Mouse (Mus musculus) adipocyte (in vitro differentiated cells): ENCODE results near the gene Dis3l2.
A peak's percentile ranks its signal among the peaks of the same experiment; 100 is the strongest.

Experiments used
- DNase-seq: peaks from one replicate; pipeline ENCODE4 v3.0.0-alpha.2; 2016; ENCODE audit warnings: low spot score

Gene Dis3l2

DNA sequence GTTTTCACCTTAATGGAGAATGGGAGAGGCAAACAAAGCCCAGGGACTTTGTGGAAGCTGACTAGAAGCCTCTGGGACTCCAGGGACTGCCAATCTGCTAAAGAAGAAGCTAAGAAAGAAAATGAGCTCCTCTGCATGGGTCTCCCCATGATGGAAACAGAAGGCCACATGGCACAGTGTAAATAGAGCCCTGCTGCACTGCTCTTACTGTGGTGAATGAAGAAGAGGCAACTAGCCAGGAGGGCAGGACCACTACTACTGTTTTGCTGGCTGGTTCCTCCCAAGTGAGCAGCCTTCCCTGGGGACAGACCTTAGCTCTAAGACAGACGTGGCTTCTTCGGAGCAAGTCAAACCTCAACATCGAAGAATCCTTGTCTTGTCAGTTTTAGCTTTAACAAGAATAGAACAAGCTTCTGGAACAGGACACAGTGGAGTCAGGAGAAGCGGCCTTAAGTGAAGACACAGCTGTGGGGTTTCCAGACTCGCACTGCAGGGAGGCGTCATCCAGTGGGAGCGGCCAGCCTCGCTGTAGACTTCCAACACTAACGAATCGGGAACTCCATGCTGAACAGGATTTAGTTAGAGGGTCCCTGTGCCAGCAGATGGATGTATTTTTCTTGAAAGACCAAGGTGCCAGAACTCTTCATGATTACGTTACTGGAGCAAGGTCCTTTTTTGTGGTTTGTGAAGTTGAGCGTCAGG lies 307.2 kb downstream of the Dis3l2 start:
- no peak for DNase-seq

DNA sequence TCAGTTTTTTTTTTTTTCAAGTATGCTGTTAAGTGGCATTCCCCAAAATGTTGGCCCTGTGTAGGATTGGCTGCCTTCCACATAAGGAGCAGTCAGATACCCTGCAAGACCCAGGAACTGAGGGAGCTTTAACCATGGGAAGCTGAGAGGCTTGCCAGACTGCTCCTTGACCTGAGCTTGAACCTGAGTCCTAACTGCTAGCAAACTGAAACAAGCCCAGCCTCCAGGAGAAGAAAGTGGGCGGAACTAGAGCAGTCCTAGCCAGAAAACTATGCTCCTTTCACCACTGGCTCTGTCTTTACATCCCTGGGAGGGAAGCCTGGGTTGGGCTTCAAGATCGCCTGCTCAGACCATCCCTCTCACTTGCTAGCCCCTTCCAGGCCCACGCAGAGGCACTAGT lies 308.1 kb downstream of the Dis3l2 start:
- peak; percentile 37 for DNase-seq

DNA sequence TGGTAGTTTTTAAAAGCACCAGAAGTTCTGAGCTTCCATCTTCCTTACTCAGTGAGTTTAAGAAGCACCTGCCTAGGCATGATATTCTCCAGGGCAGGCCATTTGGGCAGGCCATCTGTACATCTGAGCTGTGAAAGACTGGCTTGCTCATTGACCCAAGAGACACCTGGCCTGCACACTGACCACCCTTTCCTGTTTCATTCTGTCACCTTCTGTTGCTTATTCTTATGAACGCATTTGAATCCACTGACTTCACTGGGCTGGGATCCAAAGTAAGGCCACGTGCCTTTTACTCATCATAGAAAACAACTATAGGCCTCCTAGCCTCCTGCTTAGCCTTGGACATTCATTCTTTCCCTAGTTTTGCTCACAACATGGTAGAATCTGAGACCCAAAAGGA lies 309.0 kb downstream of the Dis3l2 start:
- no peak for DNase-seq

DNA sequence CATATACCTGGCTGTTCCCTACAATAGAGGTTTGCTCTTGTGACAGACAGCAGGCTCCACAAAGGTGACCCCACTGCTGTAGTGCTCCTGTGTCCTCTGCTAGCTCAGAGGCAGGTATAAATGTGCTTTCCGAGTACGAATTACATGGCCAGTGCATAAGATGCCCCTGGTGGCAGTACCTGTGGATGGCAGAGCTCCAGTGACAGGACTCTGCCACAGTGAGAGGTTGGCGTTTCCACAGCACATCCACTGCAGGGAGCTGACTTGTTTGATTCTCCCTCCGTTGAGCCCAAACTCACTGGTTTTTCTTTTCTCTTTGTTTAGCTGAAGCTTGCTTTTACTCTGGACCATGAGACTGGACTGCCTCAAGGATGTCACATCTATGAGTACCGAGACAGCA lies 317.1 kb downstream of the Dis3l2 start:
- DNase-seq, result no peak

DNA sequence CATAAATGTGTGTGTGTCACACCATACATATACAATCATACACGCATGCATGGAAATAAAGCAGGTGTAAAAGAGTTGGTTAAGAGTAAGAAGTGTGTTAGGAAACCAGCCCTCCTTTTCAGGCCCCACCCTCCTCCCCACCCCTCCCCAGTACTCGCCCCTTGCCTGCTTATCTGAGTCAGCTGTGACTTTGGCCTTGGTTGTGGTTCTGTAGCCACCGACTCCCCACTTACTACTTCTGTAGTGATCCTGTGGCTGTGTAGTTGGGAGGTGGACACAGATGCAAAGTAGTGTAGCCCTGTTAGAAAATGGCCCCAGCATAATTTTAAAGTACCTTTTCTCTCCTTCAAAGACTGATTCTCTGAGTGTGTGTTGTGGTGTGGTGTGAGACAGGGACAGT lies 318.0 kb downstream of the Dis3l2 start:
- no peak for DNase-seq

DNA sequence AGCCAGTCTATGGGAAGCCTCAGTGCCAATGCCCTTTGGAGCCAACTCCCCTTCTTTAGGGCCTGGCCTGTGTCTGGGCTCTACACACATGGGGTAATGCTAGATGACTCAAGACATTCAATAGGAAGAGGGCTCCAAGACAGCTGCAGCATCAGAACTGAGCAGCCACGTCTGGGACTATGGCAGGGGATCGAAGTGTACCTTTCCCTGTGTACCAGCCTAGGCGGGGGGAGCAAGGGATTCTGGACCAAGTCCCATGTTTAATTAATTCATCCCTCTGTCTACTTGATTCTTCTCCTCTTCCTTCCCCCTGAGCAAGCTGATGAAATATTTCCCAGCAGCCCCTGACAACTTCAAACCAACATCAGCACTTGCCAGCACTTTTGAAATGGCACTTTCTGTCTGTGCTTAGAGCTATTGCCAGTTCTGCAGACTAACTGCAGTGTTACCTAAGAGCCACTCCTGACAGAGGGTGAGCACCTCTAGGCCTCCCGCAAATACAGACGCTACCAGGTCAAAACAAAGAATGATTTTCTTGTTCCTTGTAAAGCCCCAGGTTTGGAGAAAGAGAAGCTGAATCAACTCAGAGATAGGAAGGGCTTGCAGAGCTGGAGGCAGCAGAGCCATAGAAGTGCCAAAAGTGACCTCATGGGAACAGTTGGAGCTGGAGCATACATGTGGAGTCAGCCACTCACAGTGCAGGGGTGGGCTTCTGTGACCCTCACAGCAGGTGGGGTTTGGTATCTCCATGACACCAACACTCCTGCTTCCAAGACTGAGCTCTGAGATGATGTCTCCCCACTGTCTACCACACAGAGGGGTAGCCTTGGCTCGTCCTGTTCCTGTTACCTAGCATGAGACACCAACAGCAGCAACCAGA lies 319.9 kb downstream of the Dis3l2 start:
- DNase-seq, result no peak

DNA sequence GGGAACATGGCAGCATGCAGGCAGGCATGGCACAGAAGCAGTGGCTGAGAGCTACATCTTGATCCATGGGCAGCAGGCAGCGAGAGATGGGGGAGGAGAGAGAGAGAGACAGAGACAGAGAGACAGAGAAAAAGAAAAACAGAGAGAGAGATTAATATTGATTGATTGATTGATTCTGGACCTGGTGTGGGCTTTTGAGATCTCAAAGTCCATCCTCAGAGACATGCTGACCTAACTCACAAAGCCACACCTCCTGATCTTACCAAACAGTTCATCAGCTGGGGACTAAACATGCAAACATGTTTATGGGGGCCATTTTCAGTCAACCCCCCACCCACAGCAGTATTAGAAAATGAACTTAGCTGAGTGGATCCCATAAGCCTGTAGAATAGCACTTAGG lies 321.4 kb downstream of the Dis3l2 start:
- no peak for DNase-seq

DNA sequence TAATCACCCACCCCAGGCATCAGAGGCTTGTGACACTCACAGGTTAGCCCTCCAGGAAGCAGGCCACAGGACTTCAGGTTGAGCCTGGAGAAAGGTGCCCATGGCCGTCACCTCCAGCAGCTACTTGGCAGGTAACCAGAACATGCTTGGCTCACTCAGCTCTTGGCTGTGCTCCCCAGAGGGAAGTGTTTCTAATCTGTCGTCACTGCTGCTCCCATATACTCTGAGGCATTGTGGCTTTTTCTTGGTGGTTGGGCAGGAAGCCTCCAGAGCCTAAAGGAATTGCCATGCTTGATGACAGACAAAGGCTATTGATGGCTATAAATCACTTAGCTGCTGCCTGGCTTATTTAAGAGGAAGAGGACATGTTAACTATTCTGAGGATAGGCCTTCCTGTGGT lies 325.2 kb downstream of the Dis3l2 start:
- peak; percentile 63 for DNase-seq

DNA sequence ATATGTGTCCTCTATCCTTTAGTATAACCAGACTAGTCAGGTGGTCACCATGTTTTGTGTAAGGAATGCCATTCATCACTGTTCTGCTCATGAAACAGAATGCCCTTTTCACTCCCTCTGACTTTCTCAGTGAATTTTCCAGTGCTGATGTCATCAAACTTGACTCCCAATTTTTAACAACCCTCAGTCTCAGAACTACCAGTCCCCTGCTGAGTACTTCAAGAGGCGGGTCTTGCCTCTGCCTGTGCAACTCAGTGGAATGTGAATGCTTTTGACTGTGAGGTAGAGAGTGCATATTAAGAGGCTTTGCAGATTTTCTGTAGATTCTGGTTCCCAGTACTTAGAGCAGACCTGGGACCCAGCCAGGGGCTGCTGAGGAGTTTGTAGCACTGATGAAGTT lies 327.0 kb downstream of the Dis3l2 start:
- DNase-seq, result no peak

DNA sequence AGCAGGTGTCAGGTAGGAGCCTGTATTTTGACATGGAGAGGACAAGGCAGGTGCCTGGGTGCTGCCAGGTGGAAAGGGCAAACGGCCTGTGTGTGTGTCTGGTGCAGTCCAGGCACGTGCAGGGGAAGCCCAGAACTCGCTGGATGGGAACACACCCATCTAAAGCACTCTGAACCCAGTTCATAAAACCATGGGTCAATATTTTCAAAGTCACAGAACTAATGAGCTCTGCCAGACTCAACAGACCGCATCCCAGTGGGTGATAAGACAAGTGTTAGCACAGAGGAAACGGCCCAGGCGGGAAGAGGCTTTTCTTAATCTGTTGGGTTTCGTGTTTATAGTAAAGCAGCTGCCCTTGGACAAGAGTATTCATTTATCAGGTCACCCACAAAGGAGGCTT lies 328.9 kb downstream of the Dis3l2 start:
- no peak for DNase-seq

DNA sequence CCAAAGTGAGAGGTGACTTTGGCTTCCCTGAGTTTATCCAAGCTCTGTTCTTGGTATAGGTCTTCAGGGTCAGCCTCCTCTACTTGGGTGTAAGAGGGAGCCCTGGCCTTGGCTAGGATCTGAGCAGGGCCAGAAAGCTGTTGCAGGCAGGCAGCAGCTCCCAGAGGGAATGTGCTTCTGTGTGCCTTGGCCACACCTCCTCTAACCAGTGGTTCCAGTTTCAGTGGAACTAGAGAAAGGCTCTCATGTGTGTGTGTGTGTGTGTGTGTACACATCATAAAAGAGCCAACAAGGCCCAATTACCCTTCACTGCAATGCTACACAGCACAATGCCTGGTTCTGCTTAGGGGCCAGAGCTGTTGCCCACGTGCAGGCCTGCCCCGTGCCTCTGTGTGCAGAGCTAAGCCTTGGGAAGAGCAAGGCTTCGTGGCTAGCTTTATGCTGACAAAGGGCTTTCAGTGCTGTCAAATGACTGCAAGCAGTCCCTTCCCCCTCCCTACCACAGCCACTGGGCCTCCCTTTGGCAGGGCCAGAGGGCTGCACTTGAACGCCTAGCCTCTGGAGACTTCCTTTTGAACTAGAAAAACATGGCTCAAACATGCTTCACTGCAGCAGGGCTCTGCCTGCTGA lies 332.0 kb downstream of the Dis3l2 start:
- DNase-seq, result peak; percentile 81

DNA sequence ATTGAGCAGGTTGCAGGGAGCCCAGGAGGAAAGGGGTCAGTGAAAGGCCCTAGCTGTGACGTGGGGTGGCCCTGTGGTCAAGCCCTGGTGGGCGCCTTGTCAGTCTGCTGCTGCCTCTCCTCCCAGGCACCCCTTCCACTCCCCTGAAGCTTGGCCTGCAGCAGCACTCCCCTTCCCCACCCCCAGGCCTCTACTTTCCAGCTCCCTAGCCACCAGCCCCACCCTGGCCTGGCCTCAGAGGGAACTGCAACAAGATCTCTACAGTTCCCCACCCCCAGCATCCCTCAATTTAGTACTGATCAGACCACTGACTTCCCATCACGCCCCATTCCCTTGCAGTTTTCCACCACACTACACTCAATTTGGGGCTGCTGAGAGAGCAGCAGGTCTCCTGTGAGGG lies 332.7 kb downstream of the Dis3l2 start:
- DNase-seq, result no peak

DNA sequence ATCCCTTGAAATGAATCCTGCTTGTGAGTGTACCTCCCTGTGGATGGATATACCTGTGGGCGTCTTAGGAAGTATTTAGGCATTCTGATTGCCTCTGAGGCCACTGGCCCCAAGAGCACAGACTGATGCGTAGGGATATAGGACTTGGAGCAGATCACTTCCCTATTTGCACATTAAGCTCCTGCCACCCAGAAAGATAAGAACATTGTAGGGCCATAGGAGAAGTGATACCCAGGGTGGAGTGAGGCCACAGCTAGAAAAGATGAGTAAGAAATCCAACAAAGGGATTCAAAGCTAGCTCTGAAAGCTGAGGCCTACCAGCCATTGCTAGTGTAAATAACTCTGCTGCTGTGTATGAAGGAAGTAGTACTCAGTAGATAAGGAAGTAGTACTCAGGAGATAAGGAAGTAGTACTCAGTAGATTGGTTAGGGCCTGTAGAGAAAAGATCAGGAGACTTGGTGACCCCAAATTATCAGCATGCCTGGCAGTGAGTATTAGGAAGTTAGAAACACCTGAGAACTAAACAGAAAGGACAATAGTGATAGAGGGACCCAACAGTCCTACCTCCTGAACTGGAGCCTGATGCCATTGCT lies 335.0 kb downstream of the Dis3l2 start:
- DNase-seq, result no peak

DNA sequence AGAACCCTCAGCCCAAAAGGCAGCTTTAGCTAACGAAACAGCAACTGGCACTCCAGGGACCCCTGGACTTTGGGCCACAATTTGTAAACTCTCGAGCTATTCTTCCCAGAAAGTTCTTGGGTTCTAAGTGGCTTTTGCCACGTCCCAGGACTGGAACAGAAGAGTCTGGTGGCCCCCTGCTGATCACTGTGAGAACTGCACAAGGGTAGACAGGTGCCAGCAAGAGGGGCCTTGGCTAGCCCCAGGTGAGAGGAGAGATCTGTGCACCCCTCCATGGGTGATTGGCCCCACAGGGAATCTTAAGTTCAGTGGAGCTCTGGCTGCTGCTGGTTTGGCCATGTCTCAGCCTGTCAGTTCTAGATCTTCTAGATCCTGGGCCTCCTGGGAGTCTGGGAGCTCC lies 337.5 kb downstream of the Dis3l2 start:
- peak; percentile 74 for DNase-seq

DNA sequence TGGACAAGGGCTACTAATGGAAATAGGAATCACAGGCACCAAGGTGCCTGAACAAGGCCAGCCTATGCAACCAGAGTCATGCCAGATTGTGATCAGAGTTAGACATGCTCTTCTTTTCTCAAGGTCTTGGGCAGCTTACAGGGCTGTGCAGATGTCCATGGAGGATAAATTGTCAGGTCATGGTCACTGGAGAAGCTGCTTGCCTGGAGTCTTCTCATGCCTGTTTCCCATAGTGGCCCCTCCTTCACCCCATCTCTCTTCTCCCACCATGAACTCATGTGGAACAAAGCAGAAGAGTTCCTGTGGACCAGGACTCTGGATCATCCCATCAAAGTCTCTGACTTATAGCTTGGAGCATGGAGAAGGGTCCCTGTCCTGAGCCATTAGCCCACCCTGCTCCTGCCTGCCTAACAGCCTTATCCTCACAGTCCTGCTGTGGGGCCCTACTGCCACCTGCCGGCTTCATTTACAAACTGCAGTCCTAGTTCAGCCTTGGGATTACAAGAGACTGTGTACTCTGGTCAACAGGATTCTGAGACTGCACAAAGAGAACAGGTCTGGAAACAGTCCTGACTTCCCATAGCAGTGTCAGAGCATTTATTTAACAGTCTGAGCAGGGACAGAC lies 338.3 kb downstream of the Dis3l2 start:
- DNase-seq, result peak; percentile 77

DNA sequence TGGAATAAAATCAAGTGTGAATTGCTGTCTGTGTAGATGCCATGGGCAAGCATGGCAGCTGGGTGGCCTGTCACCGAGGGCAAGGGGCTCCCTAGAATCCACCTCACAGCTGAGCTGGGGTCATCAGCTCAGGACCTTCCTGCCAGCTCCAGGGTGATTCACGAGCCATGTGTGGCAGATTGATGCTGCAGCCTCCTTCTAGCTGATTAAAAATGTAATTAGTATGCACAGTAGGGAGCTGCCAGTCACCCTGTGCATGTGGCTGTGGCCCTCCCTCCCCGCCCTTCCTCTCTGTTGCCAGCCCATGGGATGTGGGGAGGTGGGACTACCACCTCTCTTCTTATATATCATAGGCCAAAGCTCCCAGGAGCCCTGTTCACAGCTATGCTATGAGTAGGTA lies 346.5 kb downstream of the Dis3l2 start:
- no peak for DNase-seq

DNA sequence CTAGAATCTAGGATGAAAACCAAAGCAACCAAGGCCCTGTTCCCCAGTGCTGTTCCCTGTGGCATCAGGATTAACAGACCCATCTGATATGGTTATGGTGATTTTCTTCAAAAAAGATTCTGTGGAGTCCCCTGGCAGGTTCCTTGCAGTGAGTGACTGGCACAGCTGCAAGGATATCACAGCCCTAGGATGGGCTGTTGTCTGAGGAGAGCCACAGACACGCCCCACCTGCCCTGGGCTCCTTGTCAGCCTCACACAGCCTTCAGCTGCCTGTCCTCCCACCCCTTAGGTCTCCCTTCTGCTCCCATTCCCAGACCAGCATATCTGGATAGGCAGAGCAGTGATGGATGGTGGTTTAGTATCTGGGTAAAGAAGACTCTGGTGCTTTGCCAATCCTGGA lies 347.1 kb downstream of the Dis3l2 start:
- no peak for DNase-seq

DNA sequence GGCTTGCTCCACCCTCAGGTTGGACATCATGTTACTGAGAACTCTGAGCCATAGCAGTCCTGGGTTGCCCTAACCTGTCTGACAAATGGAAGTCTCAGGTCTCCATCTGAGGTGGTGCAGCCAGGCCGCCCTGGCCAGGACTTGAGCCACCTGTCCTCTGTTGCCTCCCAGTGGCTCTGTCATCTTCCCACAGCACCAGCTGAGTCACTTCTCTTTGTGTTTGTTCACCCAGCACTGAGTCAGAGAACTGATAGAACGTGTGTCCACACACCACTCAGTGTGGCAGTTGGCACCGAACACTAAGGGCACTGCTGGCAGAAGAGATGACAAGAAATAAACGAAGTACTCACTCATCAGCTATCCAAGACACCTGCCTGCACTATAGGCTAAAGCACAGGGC lies 347.8 kb downstream of the Dis3l2 start:
- DNase-seq, result no peak

DNA sequence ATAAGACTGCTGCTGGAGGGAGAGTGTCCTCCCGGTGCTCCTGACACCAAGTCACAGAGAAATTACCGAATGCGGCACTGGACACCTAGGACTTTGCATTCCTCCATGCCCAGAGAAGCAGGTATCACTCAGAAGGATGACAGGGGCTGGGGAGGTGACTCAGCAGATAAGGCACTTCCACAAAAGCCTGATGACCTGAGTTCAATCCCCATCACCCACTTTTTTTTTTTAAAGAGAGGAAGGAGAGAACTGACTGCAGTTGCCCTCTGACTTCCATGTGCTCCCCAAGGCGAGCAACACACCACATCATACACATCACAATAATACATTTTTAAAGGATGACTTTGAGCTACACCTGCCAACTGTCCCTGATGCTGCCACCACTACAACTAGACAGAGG lies 353.5 kb downstream of the Dis3l2 start:
- no peak for DNase-seq

DNA sequence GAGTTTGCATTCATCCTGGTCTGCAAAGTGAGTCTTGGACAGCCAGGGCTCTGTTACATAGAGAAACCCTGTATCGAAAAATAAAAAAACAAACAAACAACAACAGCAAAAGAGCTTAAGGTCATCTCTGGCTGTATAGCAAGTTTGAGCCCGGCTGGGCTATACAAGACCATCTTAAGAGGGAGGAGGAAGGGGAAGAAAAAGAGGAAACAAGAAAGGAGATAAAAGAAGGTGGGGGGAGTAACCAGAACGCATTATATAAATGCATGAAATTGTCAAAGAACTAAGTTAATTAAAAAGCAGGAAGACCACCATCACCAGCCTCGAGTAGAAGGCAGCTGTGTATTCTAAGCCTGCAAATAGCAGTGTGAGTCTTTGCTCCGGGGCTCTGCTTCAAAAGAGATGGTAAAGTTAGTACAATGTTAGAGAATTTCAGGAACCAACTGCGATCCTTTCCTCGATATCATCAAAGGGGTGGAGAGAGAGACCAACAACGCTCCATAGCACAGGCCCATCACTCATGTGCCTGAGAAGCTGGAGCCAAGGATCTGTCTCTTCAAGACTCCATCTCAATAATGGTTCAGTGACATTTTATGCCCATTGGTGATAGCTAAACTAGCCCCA lies 355.5 kb downstream of the Dis3l2 start:
- no peak for DNase-seq

DNA sequence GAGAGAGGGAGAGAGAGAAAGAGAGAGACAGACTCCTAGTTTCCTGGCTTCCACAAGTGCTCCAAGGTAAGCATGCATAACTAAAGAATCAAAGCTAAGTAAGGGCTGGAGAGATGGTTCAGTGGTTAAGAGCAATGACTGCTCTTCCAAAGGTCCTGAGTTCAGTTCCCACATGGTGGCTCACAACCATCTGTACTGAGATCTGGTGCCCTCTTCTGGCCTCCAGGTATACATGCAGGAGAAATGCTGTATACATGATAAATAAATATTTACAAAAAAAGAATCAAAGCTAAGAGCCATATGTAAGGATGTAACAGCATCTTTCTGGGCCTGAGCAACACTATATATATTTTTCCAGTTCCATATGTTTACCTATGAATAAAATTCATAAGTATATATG lies 357.3 kb downstream of the Dis3l2 start:
- DNase-seq, result no peak

DNA sequence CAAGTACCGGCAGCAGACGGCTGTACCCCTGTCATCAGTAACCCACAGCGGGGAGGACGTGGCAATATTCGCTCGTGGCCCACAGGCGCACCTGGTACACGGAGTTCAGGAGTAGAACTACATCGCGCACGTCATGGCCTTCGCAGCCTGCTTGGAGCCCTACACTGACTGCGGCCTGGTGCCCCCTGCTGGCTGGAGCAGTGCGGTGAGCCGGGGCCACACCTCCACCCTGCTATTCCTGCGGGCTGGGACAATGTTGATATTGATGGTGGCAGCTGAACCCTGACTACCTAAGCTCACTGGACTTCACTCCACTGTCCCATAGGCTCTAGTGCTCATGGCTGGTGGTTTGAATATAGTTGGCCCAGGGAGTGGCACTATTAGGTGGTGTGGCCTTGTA lies 367.1 kb downstream of the Dis3l2 start:
- no peak for DNase-seq
